Mouse (Mus musculus): ENCODE measurements around the gene Rgs3. TPM values are rescaled to one million over a fixed set of nuclear protein-coding genes. Genes with fewer than 3 reads are reported as not detected.

Rgs3 gene
- polyA plus RNA-seq, 1 experiment from 2014 or later = 35.4 TPM

- Histone ChIP-seq H3K4me3 (no peak overlapping the region), H3K27ac (replicated peaks) (peak overlapping the region; percentile 85), H3K27me3 (replicated peaks; ENCODE audit: low read depth, poor library complexity, severe bottlenecking) (no peaks in the 10 kb centered on the region), H3K9me3 (no peaks in the 10 kb centered on the region), H3K4me1 (peaks cover 63% of the 10 kb centered on the region), H3K36me3 (replicated peaks) (no peaks in the 10 kb centered on the region)
- DNase-seq (ENCODE audit: low spot score) = peak; percentile 49
- 53% methylated on average over 14 of the region's 14 CpGs for WGBS
These were observed 183.5 kb downstream of the Rgs3 start for GRCm38 (mm10) chr4:62742885-62743760.

GRCm38 (mm10) chr4:62744534-62744956 is 184.9 kb downstream of the Rgs3 start:
- Histone ChIP-seq H3K4me3 (no peak overlapping the region; the same call in 1 of the 2 replicates), H3K36me3 (replicated peaks) (no peaks in the 10 kb centered on the region), H3K27ac (replicated peaks) (peak overlapping the region; percentile 85), H3K4me1 (peaks cover 58% of the 10 kb centered on the region), H3K27me3 (replicated peaks; ENCODE audit: low read depth, poor library complexity, severe bottlenecking) (no peaks in the 10 kb centered on the region), H3K9me3 (no peaks in the 10 kb centered on the region)
- 41% methylated on average over 10 of the region's 10 CpGs for WGBS
- no peak for DNase-seq (ENCODE audit: low spot score)

GRCm38 (mm10) chr4:62744985-62745638 is 185.5 kb downstream of the Rgs3 start:
- no peaks in the 10 kb centered on the region for H3K9me3 ChIP-seq
- WGBS = 15% methylated on average over 1 of the region's 1 CpGs
- no peaks in the 10 kb centered on the region for H3K27me3 ChIP-seq (replicated peaks; ENCODE audit: low read depth, poor library complexity, severe bottlenecking)
- DNase-seq (ENCODE audit: low spot score) = no peak
- peak overlapping the region; percentile 85 for H3K27ac ChIP-seq (replicated peaks)
- H3K36me3 ChIP-seq (replicated peaks) = no peaks in the 10 kb centered on the region
- H3K4me1 ChIP-seq = peaks cover 58% of the 10 kb centered on the region
- no peak overlapping the region for H3K4me3 ChIP-seq

Other genes with a start within 250 kb of the Rgs3 start
- 18.0 and 18.1 TPM in 2 replicates for gene Fkbp15, start 199.3 kb upstream of the Rgs3 start, polyA plus RNA-seq (2016; fragmentation: Nextera tagmentation; extraction: Ambion mirVana)
- 45.5 and 48.0 TPM in 2 replicates for gene Slc31a1, start 199.1 kb upstream of the Rgs3 start, polyA plus RNA-seq (2016; fragmentation: Nextera tagmentation; extraction: Ambion mirVana)
- gene Cdc26, start 151.2 kb upstream of the Rgs3 start, polyA plus RNA-seq (2016; fragmentation: Nextera tagmentation; extraction: Ambion mirVana) = 207 and 215 TPM in 2 replicates
- 37.1 and 37.2 TPM in 2 replicates for gene Prpf4, start 151.1 kb upstream of the Rgs3 start, polyA plus RNA-seq (2016; fragmentation: Nextera tagmentation; extraction: Ambion mirVana)
- not detected in 2 replicates for gene Rnf183, start 124.6 kb upstream of the Rgs3 start, polyA plus RNA-seq (2016; fragmentation: Nextera tagmentation; extraction: Ambion mirVana)
- 9.9 and 11.0 TPM in 2 replicates for gene Wdr31, start 89.0 kb upstream of the Rgs3 start, polyA plus RNA-seq (2016; fragmentation: Nextera tagmentation; extraction: Ambion mirVana)
- 1.8 and 2.6 TPM in 2 replicates for gene Bspry, start 79.8 kb upstream of the Rgs3 start, polyA plus RNA-seq (2016; fragmentation: Nextera tagmentation; extraction: Ambion mirVana)
- gene Hdhd3, start 56.4 kb upstream of the Rgs3 start, polyA plus RNA-seq (2016; fragmentation: Nextera tagmentation; extraction: Ambion mirVana) = 11.0 and 13.2 TPM in 2 replicates
- 106 and 114 TPM in 2 replicates for gene Alad, start 39.9 kb upstream of the Rgs3 start, polyA plus RNA-seq (2016; fragmentation: Nextera tagmentation; extraction: Ambion mirVana)
- gene Pole3, start 34.8 kb upstream of the Rgs3 start, polyA plus RNA-seq (2016; fragmentation: Nextera tagmentation; extraction: Ambion mirVana) = 117 and 120 TPM in 2 replicates
- gene 4933430I17Rik, start 34.5 kb upstream of the Rgs3 start, polyA plus RNA-seq (2016; fragmentation: Nextera tagmentation; extraction: Ambion mirVana) = 1.1 and 1.3 TPM in 2 replicates

Measured in embryonic facial prominence, embryonic 10.5 days (tissue).